In genomic region chr11:55015831-55016241, GRCm38 (mm10) we compare ENCODE assay signal across 10 mouse cellular contexts. TPM values are rescaled to one million over a fixed set of nuclear protein-coding genes. Genes with fewer than 3 reads are reported as not detected.
DNase-seq lines count a peak whose midpoint lies in the region; ATAC-seq and TF ChIP-seq lines count a peak whose summit lies in the region.
"Had no signal": no experiment of that assay in that cellular context is flagged by ENCODE, and none has a peak within 500 bp of the region (broad histone marks: within the 10 kb centered on the region; RNA-seq: fewer than 3 reads in every experiment).

No protein-coding gene starts in this region.

- no peaks in the 10 kb centered on the region for H3K27me3 ChIP-seq in embryonic facial prominence, embryonic 14.5 days (replicated peaks; ENCODE audit: control insufficient read depth, insufficient read depth, low read length)
- H3K27me3 ChIP-seq in limb, embryonic 14.5 days (ENCODE audit: control insufficient read depth, insufficient read depth, low read length), result no peaks in the 10 kb centered on the region
- H3K27me3 ChIP-seq: CH12.LX; liver, embryonic 15.5 days had no signal

- peak overlapping the region; percentile 49; the same call in 1 of the 2 replicates for H3K27ac ChIP-seq in embryonic facial prominence, embryonic 14.5 days (replicated peaks; ENCODE audit: low read depth, low read length)
- H3K27ac ChIP-seq in limb, embryonic 14.5 days (replicated peaks; ENCODE audit: low read depth, low read length), result peak overlapping the region; percentile 26; the same call in 1 of the 2 replicates
- H3K27ac ChIP-seq: liver, embryonic 15.5 days had no signal

- no peak overlapping the region for H3K4me3 ChIP-seq in embryonic facial prominence, embryonic 14.5 days (ENCODE audit: low read depth, low read length)
- H3K4me3 ChIP-seq in limb, embryonic 14.5 days (replicated peaks; ENCODE audit: low read length), result no peak overlapping the region
- H3K4me3 ChIP-seq: liver, embryonic 15.5 days had no signal

- peaks cover 89% of the 10 kb centered on the region for H3K36me3 ChIP-seq in embryonic facial prominence, embryonic 14.5 days (ENCODE audit: control insufficient read depth, insufficient read depth, low read length)
- peaks cover 88% of the 10 kb centered on the region for H3K36me3 ChIP-seq in limb, embryonic 14.5 days (ENCODE audit: control insufficient read depth, insufficient read depth, low read length)

- no peak overlapping the region for H3K4me2 ChIP-seq in embryonic facial prominence, embryonic 14.5 days (ENCODE audit: low read depth, low read length)
- no peak overlapping the region for H3K4me2 ChIP-seq in limb, embryonic 14.5 days (replicated peaks; ENCODE audit: low read depth, low read length, severe bottlenecking)
- H3K4me2 ChIP-seq: liver, embryonic 15.5 days had no signal

- 0 out of 2 replicates have a peak overlapping the region, but pooled peaks have one; percentile 19 for H3K9ac ChIP-seq in embryonic facial prominence, embryonic 14.5 days (ENCODE audit: low read depth, low read length)
- H3K9ac ChIP-seq in limb, embryonic 14.5 days (ENCODE audit: low read depth, low read length, severe bottlenecking), result no peak overlapping the region
- H3K9ac ChIP-seq: liver, embryonic 15.5 days had no signal

- ATAC-seq in embryonic facial prominence, embryonic 14.5 days (ENCODE audit: low read depth), result peak; percentile 69; the same call in 1 of the 2 replicates
- ATAC-seq in limb, embryonic 14.5 days (ENCODE audit: low FRiP score, low read depth), result no peak
- no peak for ATAC-seq in megakaryocyte, adult 5-6 weeks (ENCODE audit: poor library complexity, severe bottlenecking)

- WGBS in embryonic facial prominence, embryonic 14.5 days, result 57% methylated on average over 9 of the region's 9 CpGs
- 77% methylated on average over 9 of the region's 9 CpGs for WGBS in limb, embryonic 14.5 days

- H3K9me3 ChIP-seq in embryonic facial prominence, embryonic 14.5 days (ENCODE audit: control insufficient read depth, low read length), result no peaks in the 10 kb centered on the region
- no peaks in the 10 kb centered on the region for H3K9me3 ChIP-seq in limb, embryonic 14.5 days (ENCODE audit: control insufficient read depth, low read length)
- H3K9me3 ChIP-seq: liver, embryonic 15.5 days had no signal

- peaks cover 5% of the 10 kb centered on the region; the same call in 1 of the 2 replicates for H3K4me1 ChIP-seq in embryonic facial prominence, embryonic 14.5 days (ENCODE audit: control insufficient read depth, insufficient read depth, low read length)
- H3K4me1 ChIP-seq in limb, embryonic 14.5 days (ENCODE audit: control insufficient read depth, insufficient read depth, low read length), result peaks cover 8% of the 10 kb centered on the region; the same call in 1 of the 2 replicates

- no peak for TF ChIP-seq POLR2A in limb, embryonic 14.5 days (IDR thresholded peaks at IDR 0.05; ENCODE audit: borderline replicate concordance, extremely low read depth, insufficient read depth, insufficient read length)

- peak; percentile 40 for DNase-seq in kidney, adult 11 months
- no peak for DNase-seq in kidney, adult 9 months
- peak; percentile 74 for DNase-seq in adrenal gland, adult 8-10 months
- DNase-seq in embryonic facial prominence, embryonic 14.5 days (ENCODE audit: low spot score), result peak; percentile 57
- peak; percentile 80 for DNase-seq in heart, postnatal 4 days
- no peak for DNase-seq in limb, embryonic 14.5 days (ENCODE audit: low spot score)
- DNase-seq in thymus, postnatal 4 days, result no peak

RNA-seq across cellular contexts. Expression of gene Anxa6, which starts 17.4 kb away (rescaled TPM):
- total RNA-seq in adrenal gland, adult 8-10 months (2022), result 100 to 1,000 TPM; 121 to 184 (median 133) TPM
- polyA plus RNA-seq in embryonic facial prominence, embryonic 14.5 days (2014; fragmentation: Nextera tagmentation; extraction: Ambion mirVana), result 393 and 439 TPM in 2 replicates
- total RNA-seq in heart, postnatal 4 days (2021), result 100 to 1,000 TPM; 355 to 365 TPM
- 272 and 281 TPM in 2 replicates for polyA plus RNA-seq in limb, embryonic 14.5 days (2012; rRNA removed)
- 390 and 395 TPM in 2 replicates for polyA plus RNA-seq in limb, embryonic 14.5 days (2014; fragmentation: Nextera tagmentation; extraction: Ambion mirVana)
- 112 and 126 TPM in 2 replicates for total RNA-seq in megakaryocyte, adult 5-6 weeks (2015)
- 230 and 245 TPM in 2 replicates for total RNA-seq in megakaryocyte, adult 5-6 weeks (2017)

RNA-seq across cellular contexts. Expression of gene Tnip1, which starts 53.1 kb away (rescaled TPM):
- 100 to 1,000 TPM in 2 of 4 experiments, 10 to 100 TPM in 2; 94.2 to 126 (median 103) TPM for total RNA-seq in adrenal gland, adult 8-10 months (2022)
- 20.4 and 21.0 TPM in 2 replicates for polyA plus RNA-seq in embryonic facial prominence, embryonic 14.5 days (2014; fragmentation: Nextera tagmentation; extraction: Ambion mirVana)
- total RNA-seq in heart, postnatal 4 days (2021), result 10 to 100 TPM; 29.5 to 33.7 TPM
- 21.6 and 24.8 TPM in 2 replicates for polyA plus RNA-seq in limb, embryonic 14.5 days (2012; rRNA removed)
- 20.0 and 20.6 TPM in 2 replicates for polyA plus RNA-seq in limb, embryonic 14.5 days (2014; fragmentation: Nextera tagmentation; extraction: Ambion mirVana)
- 28.3 and 32.6 TPM in 2 replicates for total RNA-seq in megakaryocyte, adult 5-6 weeks (2015)
- total RNA-seq in megakaryocyte, adult 5-6 weeks (2017), result 26.7 and 47.2 TPM in 2 replicates

Comparison
In these comparisons a context has a peak if more than half of its experiments do, and no peak if none do; other contexts are left out.
1. DNase-seq: peak in kidney, adult 11 months (single experiment), adrenal gland, adult 8-10 months (single experiment), embryonic facial prominence, embryonic 14.5 days (single experiment) and heart, postnatal 4 days (single experiment); none in kidney, adult 9 months (single experiment), limb, embryonic 14.5 days (single experiment) and thymus, postnatal 4 days (single experiment).